Mouse (Mus musculus): ENCODE data around the gene Frmd4b. TPM values are rescaled to one million over a fixed set of nuclear protein-coding genes. Genes with fewer than 3 reads are reported as not detected.

Gene Frmd4b
- polyA plus RNA-seq, 1 experiment from 2014 or later = 17.6 TPM

DNA sequence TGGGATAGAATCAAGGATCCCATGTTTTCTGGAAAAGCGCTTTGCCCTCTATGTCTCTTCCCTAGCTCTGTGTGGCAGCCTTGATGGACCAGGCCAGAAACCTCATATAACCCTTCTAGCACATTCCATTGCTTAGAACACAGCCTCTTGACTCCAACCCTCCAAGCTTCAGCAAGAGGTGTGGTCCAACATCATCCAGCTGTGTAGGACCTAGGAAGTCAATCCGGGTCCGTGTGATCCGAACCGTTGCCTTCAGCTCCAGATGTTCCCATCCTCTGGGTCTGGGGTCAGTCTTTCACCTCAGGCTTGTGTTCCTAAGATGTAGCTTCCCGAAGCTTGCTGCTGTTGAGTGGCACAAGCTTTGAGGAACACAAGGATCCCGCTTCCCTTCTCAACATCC, 22.8 kb downstream of the Frmd4b start:
- 93% methylated on average over 7 of the region's 7 CpGs for WGBS
- Histone ChIP-seq H3K9ac (ENCODE audit: low read length) (no peak overlapping the region), H3K9me3 (ENCODE audit: control insufficient read depth, low read length) (no peaks in the 10 kb centered on the region), H3K4me2 (ENCODE audit: low read length) (no peak overlapping the region), H3K4me1 (ENCODE audit: control insufficient read depth in 2 of 2, insufficient read depth in 2 of 2, low read length in 2 of 2) (no peaks in the 10 kb centered on the region), H3K36me3 (ENCODE audit: control insufficient read depth, insufficient read depth, low read length) (no peaks in the 10 kb centered on the region), H3K27me3 (ENCODE audit: control insufficient read depth, insufficient read depth, low read length) (no peaks in the 10 kb centered on the region), H3K27ac (replicated peaks in 1 of 2; ENCODE audit: control insufficient read depth in 1 of 2, insufficient read depth in 1 of 2, low read depth in 2 of 2, low read length in 2 of 2) (no peak overlapping the region), H3K4me3 (ENCODE audit: control insufficient read depth in 1 of 2, insufficient read depth in 1 of 2, low read depth in 1 of 2, low read length in 2 of 2) (no peak overlapping the region)
- no peak for ATAC-seq (ENCODE audit: insufficient number of reproducible peaks, insufficient read depth, low FRiP score, low read depth)

DNA sequence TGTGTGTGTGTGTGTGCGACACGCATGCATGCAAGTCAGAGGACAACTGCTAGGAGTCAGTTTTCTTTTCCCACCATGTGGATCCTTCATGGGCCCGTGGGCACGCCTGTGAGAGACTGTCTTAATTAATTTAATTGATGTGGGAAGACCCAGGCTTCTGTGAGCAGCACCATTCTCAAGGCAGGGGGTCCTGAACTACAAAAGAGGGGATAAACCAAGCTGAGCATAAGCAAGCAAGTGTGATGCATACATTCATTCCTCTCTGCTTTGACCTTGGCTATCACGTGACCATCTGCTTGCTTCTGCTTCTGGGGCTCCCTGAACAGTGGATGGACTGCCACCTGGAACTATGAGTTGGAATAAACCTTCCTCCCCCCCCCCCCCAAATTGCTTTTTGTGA, 27.1 kb downstream of the Frmd4b start:
- H3K9me3 ChIP-seq (ENCODE audit: control insufficient read depth, low read length) = no peaks in the 10 kb centered on the region
- peaks cover 3% of the 10 kb centered on the region in 2 experiments; a peak in 2 of 4 replicates for H3K4me1 ChIP-seq (ENCODE audit: control insufficient read depth in 2 of 2, insufficient read depth in 2 of 2, low read length in 2 of 2)
- H3K9ac ChIP-seq (ENCODE audit: low read length) = no peak overlapping the region
- H3K4me3 ChIP-seq (ENCODE audit: control insufficient read depth in 1 of 2, insufficient read depth in 1 of 2, low read depth in 1 of 2, low read length in 2 of 2) = no peak overlapping the region
- H3K27me3 ChIP-seq (ENCODE audit: control insufficient read depth, insufficient read depth, low read length) = no peaks in the 10 kb centered on the region
- H3K4me2 ChIP-seq (ENCODE audit: low read length) = no peak overlapping the region
- no peaks in the 10 kb centered on the region for H3K36me3 ChIP-seq (ENCODE audit: control insufficient read depth, insufficient read depth, low read length)
- no peak overlapping the region for H3K27ac ChIP-seq (replicated peaks in 1 of 2; ENCODE audit: control insufficient read depth in 1 of 2, insufficient read depth in 1 of 2, low read depth in 2 of 2, low read length in 2 of 2)
- WGBS = 76% methylated on average over 5 of the region's 5 CpGs
- no peak for ATAC-seq (ENCODE audit: insufficient number of reproducible peaks, insufficient read depth, low FRiP score, low read depth)

DNA sequence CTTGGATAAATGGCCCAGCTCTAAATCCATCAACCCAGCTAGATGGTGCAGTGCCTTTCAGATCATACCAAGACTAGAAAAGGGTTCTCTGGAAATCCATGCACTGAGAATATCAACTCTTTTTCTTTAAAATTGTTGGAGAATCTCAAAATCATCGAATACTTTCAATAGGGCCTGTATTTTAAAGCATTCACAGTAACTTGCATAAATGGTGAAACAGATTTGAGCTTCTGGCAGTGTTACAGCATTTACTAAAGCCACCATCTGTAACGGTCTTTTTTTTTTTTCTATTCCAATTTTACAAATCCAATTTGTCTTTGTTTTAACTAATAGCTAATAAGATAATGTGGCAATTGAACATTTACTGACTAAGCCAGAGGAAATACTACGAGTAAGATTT, 27.8 kb downstream of the Frmd4b start:
- Histone ChIP-seq H3K9ac (ENCODE audit: low read length) (no peak overlapping the region), H3K27ac (replicated peaks in 1 of 2; ENCODE audit: control insufficient read depth in 1 of 2, insufficient read depth in 1 of 2, low read depth in 2 of 2, low read length in 2 of 2) (no peak overlapping the region), H3K9me3 (ENCODE audit: control insufficient read depth, low read length) (no peaks in the 10 kb centered on the region), H3K4me2 (ENCODE audit: low read length) (no peak overlapping the region), H3K36me3 (ENCODE audit: control insufficient read depth, insufficient read depth, low read length) (no peaks in the 10 kb centered on the region), H3K4me3 (ENCODE audit: control insufficient read depth in 1 of 2, insufficient read depth in 1 of 2, low read depth in 1 of 2, low read length in 2 of 2) (no peak overlapping the region), H3K4me1 (ENCODE audit: control insufficient read depth in 2 of 2, insufficient read depth in 2 of 2, low read length in 2 of 2) (peaks cover 3% of the 10 kb centered on the region in 2 experiments; a peak in 2 of 4 replicates), H3K27me3 (ENCODE audit: control insufficient read depth, insufficient read depth, low read length) (no peaks in the 10 kb centered on the region)
- no peak for ATAC-seq (ENCODE audit: insufficient number of reproducible peaks, insufficient read depth, low FRiP score, low read depth)
- WGBS = 86% methylated on average over 3 of the region's 3 CpGs

DNA sequence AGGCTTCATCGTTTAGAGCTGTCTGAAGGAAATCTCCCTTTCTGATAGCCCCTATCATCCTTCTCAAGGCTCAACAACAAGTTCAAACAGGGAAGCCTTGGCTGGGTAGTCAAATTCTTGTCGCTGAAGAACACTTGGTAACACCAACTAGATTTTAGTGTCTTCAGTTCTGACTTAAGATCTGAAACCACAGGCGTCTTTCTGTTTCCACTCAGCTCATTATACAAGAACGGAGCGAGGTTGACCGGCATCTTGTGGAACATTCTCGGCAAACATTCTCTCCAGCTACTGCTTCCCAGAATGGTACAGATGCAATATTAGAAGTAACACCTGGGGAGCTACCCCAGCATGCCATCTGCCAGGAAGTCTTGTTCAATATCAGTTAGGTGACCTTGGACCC, 28.3 kb downstream of the Frmd4b start:
- Histone ChIP-seq H3K27ac (replicated peaks in 1 of 2; ENCODE audit: control insufficient read depth in 1 of 2, insufficient read depth in 1 of 2, low read depth in 2 of 2, low read length in 2 of 2) (no peak overlapping the region), H3K27me3 (ENCODE audit: control insufficient read depth, insufficient read depth, low read length) (no peaks in the 10 kb centered on the region), H3K4me1 (ENCODE audit: control insufficient read depth in 2 of 2, insufficient read depth in 2 of 2, low read length in 2 of 2) (peaks cover 3% of the 10 kb centered on the region in 2 experiments; a peak in 2 of 4 replicates), H3K4me3 (ENCODE audit: control insufficient read depth in 1 of 2, insufficient read depth in 1 of 2, low read depth in 1 of 2, low read length in 2 of 2) (no peak overlapping the region), H3K4me2 (ENCODE audit: low read length) (no peak overlapping the region), H3K9ac (ENCODE audit: low read length) (no peak overlapping the region), H3K36me3 (ENCODE audit: control insufficient read depth, insufficient read depth, low read length) (no peaks in the 10 kb centered on the region), H3K9me3 (ENCODE audit: control insufficient read depth, low read length) (no peaks in the 10 kb centered on the region)
- WGBS = 77% methylated on average over 7 of the region's 7 CpGs
- no peak for ATAC-seq (ENCODE audit: insufficient number of reproducible peaks, insufficient read depth, low FRiP score, low read depth)

DNA sequence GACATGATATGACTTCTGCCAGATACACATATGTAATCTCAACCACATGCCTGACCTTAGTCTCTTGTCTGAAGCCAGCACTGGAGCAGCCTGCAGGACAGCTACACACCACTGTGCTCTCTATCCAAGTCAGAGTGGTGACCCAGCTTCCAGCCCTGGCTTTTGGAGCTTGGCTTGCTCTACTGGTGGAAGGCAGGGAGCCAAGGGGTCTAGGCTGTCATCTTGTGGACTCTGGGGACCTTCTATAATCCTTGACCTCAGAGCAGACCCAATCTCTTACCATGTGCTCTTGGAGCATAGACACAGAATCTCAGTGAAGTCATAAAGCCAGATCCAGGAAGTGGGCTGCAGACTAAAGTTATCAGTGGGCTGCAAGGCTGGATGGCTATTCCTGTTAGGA, 30.7 kb downstream of the Frmd4b start:
- no peak overlapping the region for H3K27ac ChIP-seq (replicated peaks in 1 of 2; ENCODE audit: control insufficient read depth in 1 of 2, insufficient read depth in 1 of 2, low read depth in 2 of 2, low read length in 2 of 2)
- no peak for ATAC-seq (ENCODE audit: insufficient number of reproducible peaks, insufficient read depth, low FRiP score, low read depth)

DNA sequence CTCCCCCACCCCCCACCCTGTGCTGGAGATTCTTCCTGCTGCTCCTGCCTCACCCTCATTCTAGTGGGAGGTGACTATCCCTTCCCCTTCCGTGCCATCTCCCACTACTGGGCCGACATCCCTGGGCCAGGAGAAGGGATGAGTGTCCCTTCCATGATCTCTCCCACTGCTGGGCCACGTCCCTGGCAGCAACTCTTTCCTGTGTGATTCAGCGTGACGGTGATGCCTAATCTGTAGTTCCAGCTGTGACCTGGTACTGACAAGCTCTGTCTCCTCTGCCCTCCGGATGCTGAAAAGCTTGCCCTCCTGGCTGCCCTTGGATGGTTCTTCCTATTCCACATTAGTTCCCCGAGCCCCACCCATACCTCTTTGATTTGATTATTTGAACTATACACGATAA, 31.3 kb downstream of the Frmd4b start:
- Histone ChIP-seq H3K4me1 (ENCODE audit: control insufficient read depth in 2 of 2, insufficient read depth in 2 of 2, low read length in 2 of 2) (peaks cover 3 to 8% of the 10 kb centered on the region in 2 experiments; a peak in 3 of 4 replicates), H3K9ac (ENCODE audit: low read length) (no peak overlapping the region), H3K27me3 (ENCODE audit: control insufficient read depth, insufficient read depth, low read length) (no peaks in the 10 kb centered on the region), H3K36me3 (ENCODE audit: control insufficient read depth, insufficient read depth, low read length) (no peaks in the 10 kb centered on the region), H3K4me3 (ENCODE audit: control insufficient read depth in 1 of 2, insufficient read depth in 1 of 2, low read depth in 1 of 2, low read length in 2 of 2) (no peak overlapping the region), H3K9me3 (ENCODE audit: control insufficient read depth, low read length) (no peaks in the 10 kb centered on the region), H3K4me2 (ENCODE audit: low read length) (no peak overlapping the region), H3K27ac (replicated peaks in 1 of 2; ENCODE audit: control insufficient read depth in 1 of 2, insufficient read depth in 1 of 2, low read depth in 2 of 2, low read length in 2 of 2) (no peak overlapping the region)
- no peak for ATAC-seq (ENCODE audit: insufficient number of reproducible peaks, insufficient read depth, low FRiP score, low read depth)
- 43% methylated on average over 8 of the region's 8 CpGs for WGBS

More for the DNA sequence above, 30.7 kb downstream of the Frmd4b start:
- Histone ChIP-seq H3K27me3 (ENCODE audit: control insufficient read depth, insufficient read depth, low read length) (no peaks in the 10 kb centered on the region), H3K9me3 (ENCODE audit: control insufficient read depth, low read length) (no peaks in the 10 kb centered on the region), H3K4me2 (ENCODE audit: low read length) (no peak overlapping the region), H3K36me3 (ENCODE audit: control insufficient read depth, insufficient read depth, low read length) (no peaks in the 10 kb centered on the region), H3K4me3 (ENCODE audit: control insufficient read depth in 1 of 2, insufficient read depth in 1 of 2, low read depth in 1 of 2, low read length in 2 of 2) (no peak overlapping the region), H3K9ac (ENCODE audit: low read length) (no peak overlapping the region), H3K4me1 (ENCODE audit: control insufficient read depth in 2 of 2, insufficient read depth in 2 of 2, low read length in 2 of 2) (peaks cover 3 to 8% of the 10 kb centered on the region in 2 experiments; a peak in 3 of 4 replicates)

DNA sequence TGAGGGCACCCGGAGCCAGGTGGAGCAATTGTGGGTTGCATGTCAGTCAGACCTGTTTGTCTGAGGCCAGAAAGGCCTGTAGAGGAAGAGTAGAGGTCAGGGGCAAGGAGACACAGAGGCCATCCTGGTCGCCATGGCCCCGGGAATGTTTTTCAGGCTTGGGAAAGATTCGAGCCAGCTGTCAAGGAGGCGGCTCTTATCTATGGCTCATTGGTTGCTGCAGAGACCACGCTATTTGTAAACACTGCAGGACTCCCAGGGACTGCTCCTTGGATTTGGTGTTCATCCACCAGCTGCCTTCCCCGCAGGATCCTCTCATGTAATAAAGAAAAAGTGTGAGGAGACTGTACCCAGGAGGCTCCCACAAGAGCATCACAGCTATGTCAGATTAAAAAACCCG, 34.6 kb downstream of the Frmd4b start:
- Histone ChIP-seq H3K4me1 (ENCODE audit: control insufficient read depth in 2 of 2, insufficient read depth in 2 of 2, low read length in 2 of 2) (peaks cover 3 to 10% of the 10 kb centered on the region in 2 experiments; a peak in 3 of 4 replicates), H3K27me3 (ENCODE audit: control insufficient read depth, insufficient read depth, low read length) (no peaks in the 10 kb centered on the region), H3K27ac (replicated peaks in 1 of 2; ENCODE audit: control insufficient read depth in 1 of 2, insufficient read depth in 1 of 2, low read depth in 2 of 2, low read length in 2 of 2) (no peak overlapping the region), H3K9ac (ENCODE audit: low read length) (no peak overlapping the region), H3K4me3 (ENCODE audit: control insufficient read depth in 1 of 2, insufficient read depth in 1 of 2, low read depth in 1 of 2, low read length in 2 of 2) (no peak overlapping the region), H3K36me3 (ENCODE audit: control insufficient read depth, insufficient read depth, low read length) (no peaks in the 10 kb centered on the region), H3K4me2 (ENCODE audit: low read length) (no peak overlapping the region), H3K9me3 (ENCODE audit: control insufficient read depth, low read length) (no peaks in the 10 kb centered on the region)
- WGBS = 23% methylated on average over 8 of the region's 8 CpGs
- ATAC-seq (ENCODE audit: insufficient number of reproducible peaks, insufficient read depth, low FRiP score, low read depth) = no peak

DNA sequence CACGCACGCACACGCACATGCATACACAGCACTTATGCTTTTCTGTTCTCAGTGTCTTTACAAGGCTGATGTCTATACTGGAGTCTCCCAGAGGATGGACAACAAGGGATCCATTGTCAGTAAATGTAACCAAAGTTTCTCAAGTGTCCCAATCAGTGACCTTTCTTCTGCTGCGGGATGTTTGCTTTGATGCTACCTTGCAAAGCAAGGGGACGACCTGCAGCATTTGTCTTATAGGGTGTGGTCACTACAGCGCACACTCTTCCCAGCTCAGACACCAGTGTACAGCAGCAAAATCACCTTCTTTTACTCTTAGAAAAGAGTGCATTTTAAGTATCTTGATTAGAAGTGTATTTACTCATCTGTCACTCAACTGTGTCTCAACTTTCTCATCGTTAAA, 35.4 kb downstream of the Frmd4b start:
- Histone ChIP-seq H3K4me3 (ENCODE audit: control insufficient read depth in 1 of 2, insufficient read depth in 1 of 2, low read depth in 1 of 2, low read length in 2 of 2) (no peak overlapping the region), H3K9me3 (ENCODE audit: control insufficient read depth, low read length) (no peaks in the 10 kb centered on the region), H3K36me3 (ENCODE audit: control insufficient read depth, insufficient read depth, low read length) (no peaks in the 10 kb centered on the region), H3K4me2 (ENCODE audit: low read length) (no peak overlapping the region), H3K27ac (replicated peaks in 1 of 2; ENCODE audit: control insufficient read depth in 1 of 2, insufficient read depth in 1 of 2, low read depth in 2 of 2, low read length in 2 of 2) (no peak overlapping the region), H3K4me1 (ENCODE audit: control insufficient read depth in 2 of 2, insufficient read depth in 2 of 2, low read length in 2 of 2) (peaks cover 6 to 10% of the 10 kb centered on the region in 2 experiments; a peak in 3 of 4 replicates), H3K9ac (ENCODE audit: low read length) (no peak overlapping the region), H3K27me3 (ENCODE audit: control insufficient read depth, insufficient read depth, low read length) (no peaks in the 10 kb centered on the region)
- no peak for ATAC-seq (ENCODE audit: insufficient number of reproducible peaks, insufficient read depth, low FRiP score, low read depth)
- WGBS = 84% methylated on average over 7 of the region's 7 CpGs
